Mouse (Mus musculus): ENCODE results near the gene Gba2. TPM values are rescaled to one million over a fixed set of nuclear protein-coding genes. Genes with fewer than 3 reads are reported as not detected.

Gba2 gene
- total and polyA plus RNA-seq, 2 experiments: 5.3 to 10.9 TPM

- 86% methylated on average over 7 of the region's 7 CpGs for WGBS
- no peak overlapping the region for H3K9ac ChIP-seq (ENCODE audit: low read depth, low read length)
- H3K4me1 ChIP-seq (ENCODE audit: control insufficient read depth, insufficient read depth, low read length): peaks cover 7% of the 10 kb centered on the region; the same call in 1 of the 2 replicates
- DNase-seq (ENCODE audit: extremely low read depth, low read depth, low spot score): no peak
- H3K36me3 ChIP-seq (ENCODE audit: control insufficient read depth, insufficient read depth, low read length): peaks cover 13% of the 10 kb centered on the region; the same call in 1 of the 2 replicates
- H3K79me2 ChIP-seq (ENCODE audit: control insufficient read depth, insufficient read depth, low read length): no peaks in the 10 kb centered on the region
- no peak overlapping the region for H3K4me3 ChIP-seq (ENCODE audit: insufficient read depth, low read depth, low read length)
- no peaks in the 10 kb centered on the region for H3K27me3 ChIP-seq (ENCODE audit: control insufficient read depth, insufficient read depth, low read length)
- no peak for TF ChIP-seq CTCF (IDR thresholded peaks at IDR 0.05; ENCODE audit: low read depth, low read length)
- no peak for TF ChIP-seq POLR2A (IDR thresholded peaks at IDR 0.05; ENCODE audit: extremely low read depth, insufficient read depth, low read length)
- H3K27ac ChIP-seq (replicated peaks; ENCODE audit: insufficient read depth, low read depth, low read length): no peak overlapping the region
These were observed 4.7 kb upstream of the Gba2 start for GRCm38 (mm10) chr4:43583421-43583820.

GRCm38 (mm10) chr4:43582241-43582640, 3.6 kb upstream of the Gba2 start:
- Histone ChIP-seq H3K4me3 (ENCODE audit: insufficient read depth, low read depth, low read length) (no peak overlapping the region), H3K27me3 (ENCODE audit: control insufficient read depth, insufficient read depth, low read length) (no peaks in the 10 kb centered on the region), H3K4me1 (ENCODE audit: control insufficient read depth, insufficient read depth, low read length) (peaks cover 11% of the 10 kb centered on the region), H3K79me2 (ENCODE audit: control insufficient read depth, insufficient read depth, low read length) (0 out of 2 replicates have a peak, but pooled peaks cover 6% of the 10 kb centered on the region), H3K27ac (replicated peaks; ENCODE audit: insufficient read depth, low read depth, low read length) (no peak overlapping the region), H3K9ac (ENCODE audit: low read depth, low read length) (no peak overlapping the region), H3K36me3 (ENCODE audit: control insufficient read depth, insufficient read depth, low read length) (peaks cover 13% of the 10 kb centered on the region; the same call in 1 of the 2 replicates)
- WGBS: 90% methylated on average over 5 of the region's 5 CpGs
- TF ChIP-seq CTCF (IDR thresholded peaks at IDR 0.05; ENCODE audit: low read depth, low read length) (no peak), POLR2A (IDR thresholded peaks at IDR 0.05; ENCODE audit: extremely low read depth, insufficient read depth, low read length) (no peak)
- no peak for DNase-seq (ENCODE audit: extremely low read depth, low read depth, low spot score)

- peaks cover 10% of the 10 kb centered on the region; the same call in 1 of the 2 replicates for H3K79me2 ChIP-seq (ENCODE audit: control insufficient read depth, insufficient read depth, low read length)
- H3K36me3 ChIP-seq (ENCODE audit: control insufficient read depth, insufficient read depth, low read length): peaks cover 13% of the 10 kb centered on the region; the same call in 1 of the 2 replicates
- peaks cover 18% of the 10 kb centered on the region for H3K4me1 ChIP-seq (ENCODE audit: control insufficient read depth, insufficient read depth, low read length)
- no peak for TF ChIP-seq CTCF (IDR thresholded peaks at IDR 0.05; ENCODE audit: low read depth, low read length)
- no peak for TF ChIP-seq POLR2A (IDR thresholded peaks at IDR 0.05; ENCODE audit: extremely low read depth, insufficient read depth, low read length)
- H3K27ac ChIP-seq (replicated peaks; ENCODE audit: insufficient read depth, low read depth, low read length): no peak overlapping the region
- 96% methylated on average over 12 of the region's 12 CpGs for WGBS
- no peak overlapping the region for H3K9ac ChIP-seq (ENCODE audit: low read depth, low read length)
- H3K4me3 ChIP-seq (ENCODE audit: insufficient read depth, low read depth, low read length): no peak overlapping the region
- no peak for DNase-seq (ENCODE audit: extremely low read depth, low read depth, low spot score)
- H3K27me3 ChIP-seq (ENCODE audit: control insufficient read depth, insufficient read depth, low read length): no peaks in the 10 kb centered on the region
These were observed 2.7 kb upstream of the Gba2 start for GRCm38 (mm10) chr4:43581381-43581780.

- 94% methylated on average over 5 of the region's 5 CpGs for WGBS
- Histone ChIP-seq H3K27ac (replicated peaks; ENCODE audit: insufficient read depth, low read depth, low read length) (no peak overlapping the region), H3K27me3 (ENCODE audit: control insufficient read depth, insufficient read depth, low read length) (no peaks in the 10 kb centered on the region)
These were observed 2.0 kb upstream of the Gba2 start for GRCm38 (mm10) chr4:43580721-43581120.

GRCm38 (mm10) chr4:43579731-43580130, 1.1 kb upstream of the Gba2 start:
- no peaks in the 10 kb centered on the region for H3K27me3 ChIP-seq (ENCODE audit: control insufficient read depth, insufficient read depth, low read length)
- WGBS: 72% methylated on average over 6 of the region's 6 CpGs
- H3K4me3 ChIP-seq (ENCODE audit: insufficient read depth, low read depth, low read length): no peak overlapping the region
- H3K4me1 ChIP-seq (ENCODE audit: control insufficient read depth, insufficient read depth, low read length): peaks cover 20% of the 10 kb centered on the region
- H3K27ac ChIP-seq (replicated peaks; ENCODE audit: insufficient read depth, low read depth, low read length): no peak overlapping the region
- no peak for DNase-seq (ENCODE audit: extremely low read depth, low read depth, low spot score)
- H3K79me2 ChIP-seq (ENCODE audit: control insufficient read depth, insufficient read depth, low read length): peaks cover 10% of the 10 kb centered on the region; the same call in 1 of the 2 replicates
- peak overlapping the region; percentile 21; the same call in 1 of the 2 replicates for H3K9ac ChIP-seq (ENCODE audit: low read depth, low read length)
- peaks cover 13% of the 10 kb centered on the region; the same call in 1 of the 2 replicates for H3K36me3 ChIP-seq (ENCODE audit: control insufficient read depth, insufficient read depth, low read length)
- no peak for TF ChIP-seq CTCF (IDR thresholded peaks at IDR 0.05; ENCODE audit: low read depth, low read length)
- no peak for TF ChIP-seq POLR2A (IDR thresholded peaks at IDR 0.05; ENCODE audit: extremely low read depth, insufficient read depth, low read length)

More at GRCm38 (mm10) chr4:43580721-43581120, 2.0 kb upstream of the Gba2 start:
- Histone ChIP-seq H3K4me1 (ENCODE audit: control insufficient read depth, insufficient read depth, low read length) (peaks cover 20% of the 10 kb centered on the region), H3K79me2 (ENCODE audit: control insufficient read depth, insufficient read depth, low read length) (peaks cover 10% of the 10 kb centered on the region; the same call in 1 of the 2 replicates), H3K36me3 (ENCODE audit: control insufficient read depth, insufficient read depth, low read length) (peaks cover 13% of the 10 kb centered on the region; the same call in 1 of the 2 replicates), H3K9ac (ENCODE audit: low read depth, low read length) (no peak overlapping the region), H3K4me3 (ENCODE audit: insufficient read depth, low read depth, low read length) (no peak overlapping the region)
- TF ChIP-seq CTCF (IDR thresholded peaks at IDR 0.05; ENCODE audit: low read depth, low read length) (no peak), POLR2A (IDR thresholded peaks at IDR 0.05; ENCODE audit: extremely low read depth, insufficient read depth, low read length) (no peak)
- no peak for DNase-seq (ENCODE audit: extremely low read depth, low read depth, low spot score)

GRCm38 (mm10) chr4:43579256-43579655, 583 bp upstream of the Gba2 start:
- no peak for DNase-seq (ENCODE audit: extremely low read depth, low read depth, low spot score)
- Histone ChIP-seq H3K4me3 (ENCODE audit: insufficient read depth, low read depth, low read length) (peak overlapping the region; percentile 84), H3K4me1 (ENCODE audit: control insufficient read depth, insufficient read depth, low read length) (peaks cover 20% of the 10 kb centered on the region), H3K27me3 (ENCODE audit: control insufficient read depth, insufficient read depth, low read length) (no peaks in the 10 kb centered on the region), H3K79me2 (ENCODE audit: control insufficient read depth, insufficient read depth, low read length) (peaks cover 10% of the 10 kb centered on the region; the same call in 1 of the 2 replicates), H3K9ac (ENCODE audit: low read depth, low read length) (peak overlapping the region; percentile 87), H3K27ac (replicated peaks; ENCODE audit: insufficient read depth, low read depth, low read length) (no peak overlapping the region), H3K36me3 (ENCODE audit: control insufficient read depth, insufficient read depth, low read length) (peaks cover 13% of the 10 kb centered on the region; the same call in 1 of the 2 replicates)
- no peak for TF ChIP-seq CTCF (IDR thresholded peaks at IDR 0.05; ENCODE audit: low read depth, low read length)
- no peak for TF ChIP-seq POLR2A (IDR thresholded peaks at IDR 0.05; ENCODE audit: extremely low read depth, insufficient read depth, low read length)
- 9% methylated on average over 10 of the region's 10 CpGs for WGBS
